Mouse (Mus musculus): ENCODE data around the gene Gpbar1.

- no peak for TF ChIP-seq CTCF (IDR thresholded peaks at IDR 0.05; ENCODE audit: insufficient read depth, low read length)
- TF ChIP-seq POLR2A (IDR thresholded peaks at IDR 0.05; ENCODE audit: borderline replicate concordance, extremely low read depth, low read depth, low read length): no peak
Measured at GRCm38 (mm10) chr1:74296477-74296876, 18.1 kb downstream of the Gpbar1 start.
